Mouse (Mus musculus) testis, adult 2 months (tissue): Measurements from ENCODE around the gene App.

Experiments used
- CTCF ChIP-seq: fragments of 200-500 bp; IDR thresholded peaks from 2 replicates; pipeline ENCODE4 v1.5.1; 2012; ENCODE audit warnings: low read depth, mild to moderate bottlenecking, inconsistent platforms, low read length, moderate library complexity; ENCODE audit not compliant: control insufficient read depth, insufficient read depth, insufficient replicate concordance
- POLR2A ChIP-seq: fragments of 200-500 bp; IDR thresholded peaks from 2 replicates; pipeline ENCODE4 v1.6.1; 2012; ENCODE audit warnings: low read depth, mild to moderate bottlenecking, inconsistent platforms, low read length, moderate library complexity; ENCODE audit not compliant: control insufficient read depth

DNA sequence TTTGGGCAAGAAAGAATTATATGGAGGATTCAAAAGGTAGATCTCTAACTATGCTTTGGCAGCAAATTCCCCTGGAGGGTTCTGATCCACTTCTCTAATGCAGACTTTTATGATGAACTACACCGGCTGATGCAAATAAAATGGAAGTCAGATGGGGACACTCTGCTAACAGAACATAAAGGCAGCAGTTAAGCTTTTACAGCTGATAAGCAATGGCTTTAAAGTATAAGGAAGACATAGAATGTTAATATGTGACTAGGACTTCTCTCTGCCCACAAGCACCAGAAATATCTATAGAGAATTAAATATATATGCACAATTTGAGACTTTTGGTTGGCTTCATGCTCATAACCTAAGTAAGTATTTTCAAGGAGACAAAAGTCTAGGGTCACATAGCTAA, 81.4 kb downstream of the App start:
- no peak for TF ChIP-seq POLR2A
- no peak for TF ChIP-seq CTCF
